Mouse (Mus musculus) fibroblast of lung, adult 2 months (primary cell): Measurements from ENCODE around the gene Cybrd1.
A peak's percentile ranks its signal among the peaks of the same experiment; 100 is the strongest.

ENCODE experiments used
- DNase-seq: peaks from one replicate; pipeline ENCODE4 v3.0.0-alpha.2; 2011; ENCODE audit warnings: low read depth

Gene Cybrd1

GRCm38 (mm10) chr2:71117797-71118708 lies at the start of gene Cybrd1:
Gene Cybrd1, plus strand, starts transcription at chr2:71117923.
- peak; percentile 20 for DNase-seq

GRCm38 (mm10) chr2:71071601-71072000 lies 46.1 kb upstream of the Cybrd1 start:
- DNase-seq, result no peak

- no peak for DNase-seq
These were observed 44.4 kb upstream of the Cybrd1 start for GRCm38 (mm10) chr2:71073330-71073729.

GRCm38 (mm10) chr2:71073828-71074227 lies 43.9 kb upstream of the Cybrd1 start:
- no peak for DNase-seq

GRCm38 (mm10) chr2:71082416-71082815 lies 35.3 kb upstream of the Cybrd1 start:
- DNase-seq, result no peak

- DNase-seq, result no peak
These were observed 34.1 kb upstream of the Cybrd1 start for GRCm38 (mm10) chr2:71083454-71084193.

DNA sequence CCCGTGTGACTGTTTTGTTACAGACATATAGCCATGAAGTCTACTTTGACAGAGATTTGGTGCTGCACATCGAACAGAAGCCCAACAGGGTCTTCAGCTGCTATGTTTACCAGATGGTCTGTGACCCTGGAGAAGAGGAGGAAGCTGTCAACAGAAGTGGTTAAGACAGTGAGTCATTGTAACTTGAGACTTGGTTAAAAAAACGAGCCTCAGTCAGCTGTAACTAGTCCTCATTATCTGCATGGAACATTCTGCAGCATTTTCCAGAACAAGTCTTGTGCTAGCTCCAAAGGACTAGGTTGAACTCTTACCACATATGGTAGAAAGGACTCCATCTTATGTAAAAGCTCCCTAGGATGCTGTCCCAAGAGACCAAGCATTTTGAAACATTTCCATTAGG lies 28.0 kb upstream of the Cybrd1 start:
- no peak for DNase-seq

DNA sequence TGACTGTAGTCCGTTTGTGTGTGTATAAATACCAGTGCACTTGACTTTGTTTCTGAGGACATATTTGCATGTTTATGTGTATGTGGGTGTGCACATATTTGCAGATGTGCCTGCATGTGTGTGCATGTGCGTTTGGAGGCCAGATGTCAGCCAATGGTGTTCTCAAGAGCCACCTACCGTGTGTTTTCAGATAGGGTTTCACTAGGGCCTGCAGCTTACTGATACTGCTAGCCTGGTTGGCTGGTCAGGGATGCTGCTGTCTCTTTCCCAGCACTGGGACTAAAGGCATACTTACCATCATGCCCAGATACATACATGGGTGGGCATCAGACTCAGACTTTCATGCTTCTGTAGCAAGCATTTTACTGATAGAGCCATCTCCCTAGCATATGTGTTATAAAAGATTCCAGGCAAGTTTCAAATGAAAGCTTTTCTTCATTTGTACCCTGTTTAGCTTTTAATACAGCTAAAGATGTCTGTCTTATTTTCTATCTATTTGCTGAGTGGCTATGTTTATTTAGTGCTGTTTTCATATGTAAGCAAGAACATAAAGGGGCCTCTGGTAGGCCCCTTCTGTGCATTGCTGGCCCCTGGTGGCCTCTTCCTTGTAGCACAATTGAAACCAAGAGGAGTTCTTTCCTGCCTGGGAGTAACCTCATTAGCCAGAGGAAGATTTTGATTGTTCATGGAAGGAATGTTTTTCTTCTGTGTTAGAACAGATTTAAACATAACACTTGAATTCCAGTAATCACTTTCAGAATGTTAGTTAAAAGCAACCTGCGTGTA lies 26.9 kb upstream of the Cybrd1 start:
- DNase-seq, result no peak

DNA sequence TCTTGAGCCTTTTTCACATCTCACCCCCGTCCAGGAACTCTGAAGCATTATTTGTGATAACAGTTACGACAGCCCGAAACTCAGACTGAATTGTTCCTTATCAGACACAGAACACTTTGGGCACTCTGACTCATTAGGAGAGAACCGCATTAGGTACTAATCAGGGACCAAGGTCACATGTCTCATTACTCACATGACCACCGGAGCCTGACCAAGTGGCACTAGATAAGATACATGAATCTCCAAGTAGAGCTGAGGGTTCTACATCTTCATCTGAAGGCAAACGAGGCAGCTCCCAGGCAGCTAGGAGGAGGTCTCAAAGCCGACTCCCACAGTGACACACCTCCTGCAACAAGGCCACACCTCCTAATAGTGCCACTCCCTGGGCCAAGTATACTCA lies 21.6 kb upstream of the Cybrd1 start:
- DNase-seq, result no peak

GRCm38 (mm10) chr2:71102621-71103291 lies 15.0 kb upstream of the Cybrd1 start:
- DNase-seq, result no peak

GRCm38 (mm10) chr2:71103292-71103680 lies 14.4 kb upstream of the Cybrd1 start:
- DNase-seq, result no peak

DNA sequence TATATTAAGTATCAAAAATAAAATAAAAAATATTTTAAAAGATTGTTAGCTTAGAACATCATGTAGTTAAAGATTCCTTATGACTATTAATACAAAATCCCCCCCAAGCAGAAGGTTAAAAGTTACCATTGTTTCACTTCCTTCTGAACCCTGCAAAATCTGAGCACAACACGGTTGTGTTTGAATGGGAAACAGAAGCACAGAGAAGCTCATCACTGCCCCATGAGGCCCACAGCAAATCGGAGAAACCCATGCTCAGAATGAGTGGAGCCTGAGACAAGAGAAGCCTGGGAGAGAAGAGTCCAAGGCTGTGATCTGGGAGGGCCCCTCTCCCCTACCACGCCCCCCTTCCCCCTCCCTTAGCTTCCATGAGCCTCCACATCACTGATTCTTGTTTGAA lies 13.0 kb upstream of the Cybrd1 start:
- DNase-seq, result no peak

- DNase-seq, result no peak
These were observed 12.1 kb upstream of the Cybrd1 start for GRCm38 (mm10) chr2:71105469-71106215.

DNA sequence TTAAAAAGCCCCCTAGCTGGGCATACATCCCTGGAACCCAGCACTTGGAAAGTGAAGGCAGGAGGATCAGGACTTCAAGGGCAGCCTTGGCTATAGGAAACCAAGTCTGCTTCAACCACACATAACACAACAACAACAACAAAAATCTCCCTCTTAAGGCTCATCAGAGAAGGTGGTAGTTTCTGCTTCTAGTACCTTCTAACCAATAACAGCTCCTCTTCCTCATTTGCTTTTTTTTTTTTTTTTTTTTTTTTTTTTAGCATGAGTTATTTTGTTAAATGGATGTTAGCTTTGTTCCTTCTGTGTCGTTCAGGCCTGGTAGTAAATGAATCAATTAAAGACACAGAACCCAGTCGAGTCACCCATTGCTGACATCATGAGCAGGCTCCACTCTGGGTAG lies 10.5 kb upstream of the Cybrd1 start:
- no peak for DNase-seq

- DNase-seq, result no peak
These were observed 9.2 kb upstream of the Cybrd1 start for GRCm38 (mm10) chr2:71108541-71108940.

- no peak for DNase-seq
These were observed 4.1 kb upstream of the Cybrd1 start for GRCm38 (mm10) chr2:71113489-71114171.

- DNase-seq, result no peak
These were observed 1.6 kb upstream of the Cybrd1 start for GRCm38 (mm10) chr2:71116151-71116550.

DNA sequence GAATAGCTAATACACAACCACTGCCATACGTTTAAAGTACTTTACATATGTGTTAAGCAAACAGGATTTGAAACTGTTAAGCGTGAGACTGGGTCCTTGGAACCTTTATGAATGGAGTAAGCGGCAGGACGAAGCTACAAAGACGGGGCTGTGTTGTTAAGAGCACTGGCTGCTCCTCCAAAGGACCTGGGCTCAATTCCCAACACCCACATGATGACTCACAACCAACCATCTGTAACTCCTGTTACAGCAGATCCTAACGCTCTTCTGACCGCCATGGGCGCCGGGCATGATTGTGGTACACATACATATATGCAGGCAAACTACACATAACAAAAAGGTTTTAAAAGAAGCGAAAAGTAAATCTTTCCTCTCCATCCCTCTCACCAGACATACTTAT lies 3.1 kb downstream of the Cybrd1 start:
- DNase-seq, result peak; percentile 40

GRCm38 (mm10) chr2:71121406-71121805 lies 3.7 kb downstream of the Cybrd1 start:
- no peak for DNase-seq

DNA sequence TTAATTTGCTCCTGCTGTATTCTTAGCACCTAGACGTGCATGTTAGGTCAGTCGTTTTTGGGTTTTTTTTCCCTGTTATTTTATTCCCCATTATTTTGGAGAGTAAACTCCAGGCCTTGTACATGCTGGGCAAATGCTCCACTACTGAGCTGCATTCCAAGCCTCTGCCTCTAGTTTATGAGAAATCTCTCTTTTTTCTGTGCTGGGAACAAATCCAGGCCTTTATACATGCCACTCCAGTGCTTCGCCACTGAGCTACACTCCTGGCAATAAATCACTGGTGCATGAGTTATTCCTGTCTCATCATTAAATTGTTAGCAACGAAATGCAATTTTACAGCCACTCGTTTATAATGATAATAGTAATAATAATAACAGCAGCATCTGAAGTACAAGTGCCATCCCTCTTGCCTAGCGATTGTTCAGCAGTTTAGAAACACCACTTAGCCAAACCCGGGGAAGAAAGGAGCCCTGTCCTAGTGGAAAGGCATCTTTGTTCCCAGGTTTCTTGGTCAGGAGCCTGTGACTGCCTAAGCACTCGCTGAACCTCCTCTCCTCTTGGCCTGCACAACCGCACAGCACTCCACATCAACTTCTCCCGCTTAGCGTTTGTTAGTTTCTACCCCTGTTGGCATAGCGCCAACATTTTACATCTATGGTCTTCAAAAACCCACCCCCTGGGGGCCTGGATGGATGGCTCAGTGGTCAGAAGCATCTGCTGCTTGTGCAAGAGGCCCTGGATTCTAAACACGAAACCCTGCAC lies 4.7 kb downstream of the Cybrd1 start:
- no peak for DNase-seq
